Mouse (Mus musculus) embryonic fibroblast, embryonic 13.5 days (primary cell): ENCODE data around the gene Teddm1b.
"Not testable (repeated sequence)": the region's sequence is repeated elsewhere in the genome, so short reads cannot be mapped to it uniquely, and the experiment has no call there.

ENCODE experiments used
- CTCF ChIP-seq: IDR thresholded peaks from 2 replicates; pipeline ENCODE4 v1.5.1; 2011; ENCODE audit warnings: mild to moderate bottlenecking, control low read depth, low read length, moderate library complexity, borderline replicate concordance; ENCODE audit not compliant: insufficient read depth
- POLR2A ChIP-seq: IDR thresholded peaks from 2 replicates; pipeline ENCODE4 v1.6.1; 2011; ENCODE audit warnings: low read depth, mild to moderate bottlenecking, control low read depth, low read length, moderate library complexity

GRCm38 (mm10) chr1:153852696-153853095 lies 21.4 kb upstream of the Teddm1b start:
- not testable (repeated sequence) for TF ChIP-seq POLR2A, CTCF
